Mouse (Mus musculus): ENCODE results near the gene Ncan. TPM values are rescaled to one million over a fixed set of nuclear protein-coding genes. Genes with fewer than 3 reads are reported as not detected.

The Ncan gene
- total RNA-seq, 2 experiments from 2014 or later, result 0.06 TPM; not detected in 1

- intact Hi-C loops (cut with DNase I), result loop anchor here (2.0 kb wide), 1 partner anchor 43 kb away; the partner anchor contains the start of gene Tmem161a
- DNase-seq, result no peak
These were observed 9.4 kb upstream of the Ncan start for GRCm38 (mm10) chr8:70130066-70130465.

- intact Hi-C loops (cut with DNase I), result no loop called here
- DNase-seq, result peak; percentile 37 to 40
These were observed 8.8 kb upstream of the Ncan start for GRCm38 (mm10) chr8:70129309-70129952.

GRCm38 (mm10) chr8:70128435-70128834, 7.8 kb upstream of the Ncan start:
- intact Hi-C loops (cut with DNase I), result no loop called here
- DNase-seq, result peak; percentile 68 to 77

GRCm38 (mm10) chr8:70124992-70125391, 4.3 kb upstream of the Ncan start:
- no peak for DNase-seq
- intact Hi-C loops (cut with DNase I), result loop anchor here (5.0 kb wide), 1 partner anchor 208 kb away; no protein-coding TSS in a partner anchor

- intact Hi-C loops (cut with DNase I), result loop anchor here (2.0 to 5.0 kb wide), 2 partner anchors 206 to 248 kb away; no protein-coding TSS in a partner anchor
- DNase-seq, result no peak
These were observed 2.2 kb upstream of the Ncan start for GRCm38 (mm10) chr8:70122863-70123262.

- no peak for DNase-seq
These were observed 1.7 kb downstream of the Ncan start for GRCm38 (mm10) chr8:70118726-70119700.

GRCm38 (mm10) chr8:70117611-70118010, 3.1 kb downstream of the Ncan start:
- intact Hi-C loops (cut with DNase I), result no loop called here
- no peak for DNase-seq

More at GRCm38 (mm10) chr8:70118726-70119700, 1.7 kb downstream of the Ncan start:
- intact Hi-C loops (cut with DNase I), result no loop called here

GRCm38 (mm10) chr8:70114892-70115291, 5.8 kb downstream of the Ncan start:
- DNase-seq, result no peak
- intact Hi-C loops (cut with DNase I), result no loop called here

- intact Hi-C loops (cut with DNase I), result no loop called here
- DNase-seq, result no peak
These were observed 6.2 kb downstream of the Ncan start for GRCm38 (mm10) chr8:70114488-70114887.

- no peak for DNase-seq
These were observed 8.2 kb downstream of the Ncan start for GRCm38 (mm10) chr8:70112401-70113016.

GRCm38 (mm10) chr8:70111192-70111795, 9.4 kb downstream of the Ncan start:
- intact Hi-C loops (cut with DNase I), result no loop called here
- DNase-seq, result no peak

More at GRCm38 (mm10) chr8:70112401-70113016, 8.2 kb downstream of the Ncan start:
- intact Hi-C loops (cut with DNase I), result no loop called here

- no peak for DNase-seq
These were observed 10.2 kb downstream of the Ncan start for GRCm38 (mm10) chr8:70110451-70110850.

GRCm38 (mm10) chr8:70104922-70105321, 15.8 kb downstream of the Ncan start:
- DNase-seq, result no peak
- intact Hi-C loops (cut with DNase I), result loop anchor here (1.0 to 2.0 kb wide), 2 partner anchors 61 to 118 kb away; no protein-coding TSS in a partner anchor

More at GRCm38 (mm10) chr8:70110451-70110850, 10.2 kb downstream of the Ncan start:
- intact Hi-C loops (cut with DNase I), result no loop called here

GRCm38 (mm10) chr8:70104506-70104905, 16.2 kb downstream of the Ncan start:
- intact Hi-C loops (cut with DNase I), result loop anchor here (1.0 to 2.0 kb wide), 2 partner anchors 62 to 118 kb away; no protein-coding TSS in a partner anchor
- DNase-seq, result peak; percentile 34 to 36

GRCm38 (mm10) chr8:70100241-70100640, 20.4 kb downstream of the Ncan start:
- DNase-seq, result no peak
- intact Hi-C loops (cut with DNase I), result no loop called here

- no peak for DNase-seq
- intact Hi-C loops (cut with DNase I), result no loop called here
These were observed 21.4 kb downstream of the Ncan start for GRCm38 (mm10) chr8:70099276-70099675.

GRCm38 (mm10) chr8:70092786-70093185, 27.9 kb downstream of the Ncan start:
- intact Hi-C loops (cut with DNase I), result no loop called here
- DNase-seq, result no peak

GRCm38 (mm10) chr8:70089296-70089960, 31.2 kb downstream of the Ncan start:
- DNase-seq, result no peak

GRCm38 (mm10) chr8:70087836-70088650, 32.6 kb downstream of the Ncan start:
- peak; percentile 21 to 26 for DNase-seq

More at GRCm38 (mm10) chr8:70089296-70089960, 31.2 kb downstream of the Ncan start:
- intact Hi-C loops (cut with DNase I), result no loop called here

More at GRCm38 (mm10) chr8:70087836-70088650, 32.6 kb downstream of the Ncan start:
- intact Hi-C loops (cut with DNase I), result loop anchor here (1.0 kb wide), 2 partner anchors 78 to 135 kb away; no protein-coding TSS in a partner anchor
